Mouse (Mus musculus) spleen, postnatal 4 days (tissue): ENCODE data around the gene Gm6176.
"Not testable (repeated sequence)": the region's sequence is repeated elsewhere in the genome, so short reads cannot be mapped to it uniquely, and the experiment has no call there.

Source experiments
- DNase-seq, 2 experiments: peaks; one replicate each; pipeline ENCODE4 v3.0.0; 2022; ENCODE audit warnings: low spot score in 2 of 2

Gene Gm6176

GRCm38 (mm10) chr7:22056205-22056604, at the start of gene Gm6176:
TSS of gene Gm6176 (minus strand) at chr7:22056305.
- DNase-seq, result not testable (repeated sequence)

DNA sequence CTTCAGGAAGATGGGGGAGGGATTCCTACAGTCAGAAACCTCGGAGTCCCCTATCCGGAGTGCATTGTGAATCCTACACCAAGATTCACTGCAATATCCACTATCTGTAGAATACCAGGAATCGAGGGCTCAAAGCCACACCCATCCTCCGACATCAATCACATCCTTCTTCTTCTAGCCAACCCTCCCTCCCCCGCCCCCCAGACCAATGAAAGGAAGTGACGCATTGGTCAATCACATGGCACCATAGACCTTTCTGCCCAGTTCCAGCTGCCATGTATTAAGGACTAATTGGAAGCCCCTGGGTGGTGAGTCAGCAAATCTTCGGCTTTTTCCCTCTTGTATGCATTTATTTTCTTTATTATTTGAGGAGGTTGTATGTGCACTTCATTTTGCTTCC, 12.7 kb upstream of the Gm6176 start, which contains the start of gene Vmn1r139:
Vmn1r139 (plus strand) TSS at position 301 of the 400 bp plus-strand sequence.
- not testable (repeated sequence) for DNase-seq

- not testable (repeated sequence) for DNase-seq
Observed at GRCm38 (mm10) chr7:22028797-22029196, 27.3 kb downstream of the Gm6176 start, which contains the start of gene Vmn1r138. TSS of gene Vmn1r138 (minus strand) at chr7:22028897.
